Comparison of ENCODE assay signal across 7 mouse cellular contexts in genomic region chr13:77982105-77982851, GRCm38 (mm10). TPM values are rescaled to one million over a fixed set of nuclear protein-coding genes. Genes with fewer than 3 reads are reported as not detected.
DNase-seq lines count a peak whose midpoint lies in the region; ATAC-seq lines count a peak whose summit lies in the region.

No protein-coding gene starts in this region.

- ATAC-seq in embryonic facial prominence, embryonic 14.5 days (ENCODE audit: low read depth) = no peak
- peak; percentile 28; the same call in 1 of the 2 replicates for ATAC-seq in kidney, embryonic 14.5 days (ENCODE audit: low FRiP score, low TSS enrichment)

- H3K4me2 ChIP-seq in embryonic facial prominence, embryonic 14.5 days (ENCODE audit: low read depth, low read length) = no peak overlapping the region
- no peak overlapping the region for H3K4me2 ChIP-seq in kidney, embryonic 14.5 days (replicated peaks; ENCODE audit: low read depth, low read length)

- no peaks in the 10 kb centered on the region for H3K4me1 ChIP-seq in embryonic facial prominence, embryonic 14.5 days (ENCODE audit: control insufficient read depth, insufficient read depth, low read length)
- H3K4me1 ChIP-seq in kidney, embryonic 14.5 days (ENCODE audit: control insufficient read depth, insufficient read depth, low read length) = no peaks in the 10 kb centered on the region

- H3K27me3 ChIP-seq in embryonic facial prominence, embryonic 14.5 days (replicated peaks; ENCODE audit: control insufficient read depth, insufficient read depth, low read length) = no peaks in the 10 kb centered on the region; the same call in 1 of the 2 replicates
- H3K27me3 ChIP-seq in kidney, embryonic 14.5 days (ENCODE audit: control insufficient read depth, insufficient read depth, low read length) = no peaks in the 10 kb centered on the region

- H3K9ac ChIP-seq in embryonic facial prominence, embryonic 14.5 days (ENCODE audit: low read depth, low read length) = no peak overlapping the region
- no peak overlapping the region for H3K9ac ChIP-seq in kidney, embryonic 14.5 days (ENCODE audit: low read depth, low read length)

- WGBS in embryonic facial prominence, embryonic 14.5 days = 30% methylated on average over 5 of the region's 5 CpGs
- 26% methylated on average over 5 of the region's 5 CpGs for WGBS in kidney, embryonic 14.5 days

- H3K27ac ChIP-seq in embryonic facial prominence, embryonic 14.5 days (replicated peaks; ENCODE audit: low read depth, low read length) = no peak overlapping the region
- no peak overlapping the region for H3K27ac ChIP-seq in kidney, embryonic 14.5 days (ENCODE audit: low read depth, low read length)

- no peak overlapping the region for H3K4me3 ChIP-seq in embryonic facial prominence, embryonic 14.5 days (ENCODE audit: low read depth, low read length)
- no peak overlapping the region for H3K4me3 ChIP-seq in kidney, embryonic 14.5 days (ENCODE audit: low read length)

- peak; percentile 16 for DNase-seq in ovary, postnatal 14 days (ENCODE audit: low spot score)
- DNase-seq in ovary, postnatal 10 days (ENCODE audit: low spot score) = no peak
- peak; percentile 44 for DNase-seq in adrenal gland, postnatal 14 days
- DNase-seq in embryonic facial prominence, embryonic 14.5 days (ENCODE audit: low spot score) = peak; percentile 53
- DNase-seq in lung, postnatal 14 days = peak; percentile 66
- DNase-seq in skeletal muscle tissue, adult 2 months (ENCODE audit: low read depth, low spot score) = peak; percentile 1

- no peaks in the 10 kb centered on the region for H3K9me3 ChIP-seq in embryonic facial prominence, embryonic 14.5 days (ENCODE audit: control insufficient read depth, low read length)
- no peaks in the 10 kb centered on the region for H3K9me3 ChIP-seq in kidney, embryonic 14.5 days (ENCODE audit: control insufficient read depth, low read length)

- no peaks in the 10 kb centered on the region for H3K36me3 ChIP-seq in embryonic facial prominence, embryonic 14.5 days (ENCODE audit: control insufficient read depth, insufficient read depth, low read length)
- H3K36me3 ChIP-seq in kidney, embryonic 14.5 days (ENCODE audit: control insufficient read depth, insufficient read depth, low read length) = no peaks in the 10 kb centered on the region

RNA-seq across cellular contexts. Expression of gene Pou5f2, which starts 42.4 kb away (rescaled TPM):
- 0.63 and 1.4 TPM in 2 replicates for total RNA-seq in adrenal gland, postnatal 14 days (2021)
- 0.88 and 0.92 TPM in 2 replicates for polyA plus RNA-seq in embryonic facial prominence, embryonic 14.5 days (2014; fragmentation: Nextera tagmentation; extraction: Ambion mirVana)
- polyA plus RNA-seq in kidney, embryonic 14.5 days (2014; fragmentation: Nextera tagmentation; extraction: Ambion mirVana) = 0.96 and 1.1 TPM in 2 replicates
